Mouse (Mus musculus) heart, postnatal 25 days (tissue): Measurements from ENCODE around the gene Gm49394. TPM values are rescaled to one million over a fixed set of nuclear protein-coding genes. Genes with fewer than 3 reads are reported as not detected.

ENCODE experiments used
- microRNA-seq: library from miRNA; unstranded; fragments of <30 nt; microRNA quantifications from one replicate; pipeline ENCODE4 v1.2.0, GENCODE M21; 2022
- total RNA-seq, 2 experiments: library from RNA; stranded (reverse); gene quantifications; 2 replicates each; pipeline ENCODE4 v1.2.3; 2021

The Gm49394 gene
- total RNA-seq, 2 experiments from 2014 or later: not detected

Small RNA genes within 50 kb of the gene (microRNA-seq; reads per million reads assigned to microRNA genes)
- 266 reads per million, percentile 68 among the genes with 10 or more reads in this experiment for gene Mir483

Other genes with a start within 250 kb of the Gm49394 start
- not detected for gene Syt8, start 235.1 kb downstream of the Gm49394 start, total RNA-seq
- 1 to 10 TPM; 4.4 to 7.1 TPM for gene Tnni2, start 228.1 kb downstream of the Gm49394 start, total RNA-seq
- 10 to 100 TPM; 43.7 to 48.1 TPM for gene Lsp1, start 209.1 kb downstream of the Gm49394 start, total RNA-seq
- 1 to 10 TPM in 1 of 2 experiments, not detected in 1; 2.0 TPM for gene Tnnt3, start 171.1 kb downstream of the Gm49394 start, total RNA-seq
- gene Mrpl23, start 137.3 kb downstream of the Gm49394 start, total RNA-seq: 10 to 100 TPM; 16.1 to 39.0 TPM
- 100 to 1,000 TPM; 131 to 156 TPM for gene Igf2, start 3.1 kb downstream of the Gm49394 start, total RNA-seq
- not detected for gene Ins2, start 73.4 kb upstream of the Gm49394 start, total RNA-seq